Mouse (Mus musculus): ENCODE measurements at regions not wholly inside any gene's neighbourhood (a gene's known extent, or its start where the extent isn't known, plus 50 kb on each side); places are given as distances from the start of the nearest gene placed in this dataset.

DNA sequence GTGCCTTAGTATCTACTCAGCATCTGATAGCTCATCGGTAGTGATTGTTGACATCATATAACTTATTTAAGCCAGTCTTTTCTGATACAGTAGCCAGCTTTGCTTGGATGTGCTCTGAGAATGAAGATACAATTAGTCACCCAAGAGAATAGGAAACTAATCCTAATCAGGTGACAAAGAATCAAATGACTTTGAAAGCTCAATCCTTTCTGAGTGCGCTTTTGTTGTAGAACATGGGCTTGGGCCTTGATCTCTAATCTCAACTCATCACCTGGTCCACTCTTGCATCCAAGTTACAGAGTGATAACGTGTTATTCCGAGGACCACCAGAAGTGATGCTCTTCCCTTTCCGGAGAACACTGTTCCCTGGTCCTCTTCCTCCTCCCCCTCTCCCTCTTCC is 86.9 kb upstream of the Cpm start:
- no peak for DNase-seq (ENCODE audit: low spot score)

DNA sequence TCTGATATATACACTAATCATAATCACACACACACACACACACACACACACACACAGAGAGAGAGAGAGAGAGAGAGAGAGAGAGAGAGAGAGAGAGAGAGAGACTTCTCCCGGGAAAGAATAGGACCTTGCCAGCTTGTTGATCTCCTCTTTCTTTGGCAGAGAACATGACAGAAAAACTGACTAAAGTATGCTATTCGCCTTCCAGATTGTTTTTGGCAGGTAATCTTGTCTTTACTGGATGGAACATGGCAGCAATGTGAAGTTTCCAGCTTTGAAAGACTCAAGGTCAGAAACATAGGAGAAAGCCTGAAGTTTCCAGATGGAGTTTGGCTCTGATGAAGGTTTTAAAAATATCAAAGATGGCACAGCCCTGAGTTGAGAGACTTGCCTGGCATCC is 87.8 kb upstream of the Cpm start:
- no peak for DNase-seq (ENCODE audit: low spot score)

DNA sequence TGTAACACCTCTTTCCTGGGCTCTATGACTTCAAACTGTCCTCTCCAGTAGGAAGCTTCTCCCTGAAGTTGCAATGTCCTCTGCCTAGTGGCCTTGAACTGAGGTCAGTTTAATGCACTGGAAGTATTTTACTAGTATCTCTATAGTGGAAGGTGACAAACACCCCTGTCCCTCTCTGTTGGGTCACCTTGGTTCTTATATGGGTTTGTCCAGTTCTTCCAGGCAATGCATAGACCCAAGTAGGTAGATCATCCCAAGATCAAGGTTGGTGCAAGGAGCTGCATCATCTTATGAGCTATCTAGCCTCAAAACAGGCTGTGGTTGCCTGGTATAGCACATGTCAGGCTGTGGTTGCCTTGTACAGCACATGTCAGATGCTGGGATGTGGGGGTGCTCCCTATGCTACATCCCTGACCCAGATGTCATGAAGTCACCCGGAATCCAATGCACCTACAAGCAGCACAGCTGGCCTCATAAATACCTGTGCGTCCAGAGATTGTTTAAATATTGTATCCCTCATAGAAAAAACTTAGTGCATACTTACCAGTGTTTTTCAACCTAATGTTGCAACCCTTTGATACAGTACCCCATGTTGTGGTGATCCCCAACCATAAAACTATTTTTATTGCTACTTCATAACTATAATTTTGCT is 88.4 kb upstream of the Cpm start:
- no peak for DNase-seq (ENCODE audit: low spot score)

DNA sequence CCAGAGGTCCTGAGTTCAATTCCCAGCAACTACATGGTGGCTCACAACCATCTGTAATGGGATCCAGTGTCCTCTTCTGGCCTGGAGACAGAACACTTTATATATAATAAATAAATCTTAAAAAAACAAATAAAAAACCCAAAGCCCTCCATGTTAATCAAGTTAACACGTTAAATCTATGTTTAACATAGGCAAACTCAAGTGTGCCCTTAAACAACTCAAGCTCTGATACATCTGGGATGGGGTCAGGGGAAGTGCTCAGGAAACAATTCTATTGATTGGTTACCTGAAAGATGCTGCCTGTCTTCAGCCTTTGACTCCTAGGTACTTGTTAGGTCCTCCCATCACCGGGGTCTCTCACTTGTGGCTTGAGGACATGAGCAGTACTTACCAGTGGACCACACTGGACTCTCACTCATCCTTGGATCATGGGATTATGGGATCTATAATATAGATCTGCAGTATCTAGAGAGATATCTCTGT is 89.1 kb upstream of the Cpm start:
- DNase-seq (ENCODE audit: low spot score) = no peak

DNA sequence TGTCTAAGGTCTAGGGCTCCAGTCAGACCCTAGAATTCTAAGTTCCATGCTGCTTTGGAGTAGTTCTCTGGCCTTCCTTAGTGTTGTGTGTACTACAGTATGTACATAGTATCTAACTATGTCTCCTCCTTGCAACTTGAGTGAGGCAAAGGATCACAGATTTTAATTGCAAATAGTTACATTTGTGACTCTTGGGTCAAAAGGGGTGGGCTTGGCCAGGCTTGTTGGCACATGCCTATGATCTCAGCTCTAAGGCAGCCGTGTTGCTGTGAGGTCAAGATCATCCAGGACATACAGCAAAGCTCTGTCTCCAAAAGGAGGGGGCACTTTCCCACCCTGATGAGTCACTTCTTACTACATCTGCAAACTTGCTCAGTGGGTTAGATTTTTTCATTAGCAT is 89.8 kb upstream of the Cpm start:
- no peak for DNase-seq (ENCODE audit: low spot score)

DNA sequence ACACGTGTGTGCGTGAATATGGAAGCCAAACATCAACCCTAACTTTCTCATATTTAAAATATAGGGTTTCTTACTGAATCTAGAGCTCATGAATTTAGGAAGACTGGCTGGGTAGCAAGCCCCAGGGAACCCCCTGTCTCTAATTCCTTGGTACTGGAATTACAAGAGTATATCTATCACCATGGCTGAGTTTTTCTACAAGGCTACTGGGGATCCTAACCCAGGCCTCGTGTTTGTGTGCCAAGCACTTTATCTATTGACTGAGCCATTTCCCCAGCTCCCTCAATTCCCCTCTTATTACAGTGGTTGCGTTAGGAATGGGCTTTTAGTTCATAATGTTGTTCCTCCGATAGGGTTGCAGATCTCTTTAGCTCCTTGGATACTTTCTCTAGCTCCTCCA is 90.6 kb upstream of the Cpm start:
- no peak for DNase-seq (ENCODE audit: low spot score)

DNA sequence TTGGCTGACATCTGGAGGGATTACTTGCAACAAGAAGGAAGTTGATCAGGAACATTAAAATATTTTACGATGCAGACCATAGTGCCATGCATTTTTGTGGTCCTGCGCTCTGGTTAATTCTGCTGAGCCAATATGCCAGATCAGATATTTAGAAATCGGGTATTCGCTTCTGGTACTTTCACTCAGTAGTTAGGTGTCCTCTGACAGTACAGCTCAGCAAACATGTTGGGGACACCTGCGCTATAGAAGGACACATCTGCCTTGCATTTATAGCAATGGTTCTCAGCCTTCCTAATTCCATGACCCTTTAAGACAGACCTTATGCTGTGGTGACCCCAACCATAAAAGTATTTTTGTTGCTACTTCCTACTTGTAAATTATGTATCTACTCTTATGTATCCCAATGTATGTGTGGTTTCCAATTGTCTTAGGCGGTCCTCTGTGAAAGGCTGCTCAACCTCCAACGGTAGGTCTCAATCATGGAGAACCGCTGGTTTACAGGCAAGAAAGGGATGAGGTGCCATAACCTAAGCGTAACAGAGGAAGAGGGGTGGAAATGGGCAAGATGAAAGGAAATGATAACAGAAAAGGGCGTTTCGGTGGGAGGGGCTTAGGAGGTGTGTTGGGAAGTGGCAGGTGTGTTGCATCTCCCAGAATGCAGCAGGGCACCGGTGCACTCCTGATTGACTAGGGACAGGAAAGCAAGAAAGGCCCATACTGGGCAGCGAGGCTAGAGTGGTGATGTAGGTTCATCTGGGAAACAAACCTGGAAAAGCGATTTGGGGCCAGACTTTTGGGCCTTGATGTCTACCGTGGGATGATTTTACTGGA is 92.3 kb upstream of the Cpm start:
- DNase-seq (ENCODE audit: low spot score) = no peak

DNA sequence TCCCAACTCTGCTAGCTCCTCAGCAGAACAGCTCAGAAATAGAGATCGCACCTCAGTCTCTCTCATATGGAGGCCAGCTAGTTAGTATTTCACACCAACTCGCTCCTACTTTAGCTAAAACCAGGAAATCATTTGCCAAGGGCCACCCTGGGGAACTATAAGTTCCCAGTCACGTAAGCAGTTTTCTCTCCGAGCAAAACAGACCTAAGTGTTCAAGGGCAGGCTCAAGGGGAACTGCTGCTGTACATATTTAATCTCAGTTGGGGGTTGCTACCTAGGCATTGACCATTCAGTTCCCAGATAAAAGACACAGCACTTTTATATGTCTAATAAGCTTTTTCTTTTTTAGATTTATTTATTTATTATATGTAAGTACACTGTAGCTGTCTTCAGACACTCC is 93.5 kb upstream of the Cpm start:
- DNase-seq (ENCODE audit: low spot score) = no peak

DNA sequence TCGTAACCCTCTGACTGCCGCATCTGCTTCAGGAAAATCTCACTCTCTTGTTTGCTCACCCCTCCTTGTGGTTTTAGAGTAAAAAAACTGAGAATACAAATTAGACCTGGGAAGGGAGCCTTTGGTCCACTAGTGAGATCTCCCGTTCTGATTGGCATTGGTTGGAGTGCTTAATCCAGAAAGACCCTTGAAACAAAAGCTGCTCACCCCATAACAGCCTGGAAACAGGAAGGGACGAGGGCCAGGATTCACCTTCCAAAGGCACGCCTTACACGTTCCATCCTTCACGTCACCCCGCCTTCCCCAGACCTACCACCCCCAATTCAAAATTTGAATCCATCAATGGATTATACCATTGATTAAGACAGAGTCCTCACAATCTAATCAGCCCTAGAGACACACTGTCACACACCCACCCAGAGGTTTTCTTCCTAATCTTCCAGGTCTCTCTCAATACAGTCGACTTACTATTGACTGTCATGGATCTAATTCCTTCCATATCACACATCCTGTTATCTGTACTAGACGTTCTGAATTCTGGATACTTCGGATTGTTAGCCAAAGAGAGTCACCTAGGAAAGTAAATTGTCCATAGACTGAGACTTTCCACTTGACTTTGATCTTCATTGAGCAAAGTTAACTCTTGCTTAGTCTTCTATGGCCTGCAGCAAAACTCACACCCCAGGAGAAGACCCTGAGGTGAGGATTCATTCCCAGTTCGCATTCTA is 94.1 kb upstream of the Cpm start:
- DNase-seq (ENCODE audit: low spot score) = no peak

DNA sequence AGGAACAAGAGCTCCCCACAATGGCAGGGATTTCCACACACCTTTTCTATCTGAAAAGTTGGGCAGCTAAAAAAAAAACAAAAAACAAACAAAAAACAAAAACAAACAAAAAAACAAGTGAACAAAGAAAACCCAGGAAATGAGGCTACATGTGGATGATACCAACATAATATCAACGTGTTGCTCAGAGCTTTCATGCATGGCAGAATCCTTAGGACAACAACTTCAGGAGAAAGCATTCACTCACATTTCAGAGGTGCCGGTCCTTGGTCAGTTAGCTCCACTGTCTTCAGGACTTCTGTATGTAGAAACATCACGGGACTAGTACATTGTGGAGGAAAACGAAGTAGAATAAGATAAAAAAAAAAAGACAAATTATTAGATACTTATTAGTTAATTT is 94.8 kb upstream of the Cpm start:
- no peak for DNase-seq (ENCODE audit: low spot score)

DNA sequence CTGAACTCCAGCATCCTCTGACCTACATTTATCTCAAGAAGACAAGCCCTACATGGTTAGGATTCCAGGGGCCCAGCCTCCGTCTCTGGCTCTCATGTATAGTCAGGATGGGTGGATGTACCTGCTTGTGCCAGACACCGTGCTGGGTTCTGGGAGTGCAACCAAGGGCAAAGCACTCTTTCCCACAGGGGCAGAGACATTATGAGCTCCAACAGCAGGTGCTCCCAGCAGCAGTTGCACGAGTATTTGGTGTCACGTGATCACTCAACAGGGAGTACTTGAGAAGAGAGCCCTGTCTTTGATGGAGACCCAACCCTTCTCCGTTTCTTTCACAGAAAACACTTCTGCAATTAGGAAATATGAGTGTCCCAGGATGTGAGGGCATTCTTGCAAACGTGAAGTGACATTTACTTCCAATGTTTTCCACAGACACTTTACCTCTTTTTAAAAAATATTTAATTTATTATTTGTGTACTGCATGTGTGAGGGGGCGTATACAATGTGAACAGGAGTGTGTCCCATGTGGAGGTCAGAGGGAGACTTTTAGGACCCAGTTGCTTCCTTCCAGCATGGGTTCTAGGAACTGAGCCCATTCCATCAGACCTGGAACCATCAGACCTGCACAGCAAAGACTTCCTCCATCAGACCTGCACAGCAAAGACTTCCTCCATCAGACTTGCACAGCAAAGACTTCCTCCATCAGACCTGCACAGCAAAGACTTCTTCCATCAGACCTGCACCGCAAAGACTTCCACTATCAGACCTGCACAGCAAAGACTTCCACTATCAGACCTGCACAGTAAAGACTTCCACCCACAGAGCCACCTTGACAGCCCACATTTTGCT is 95.5 kb upstream of the Cpm start:
- no peak for DNase-seq (ENCODE audit: low spot score)

DNA sequence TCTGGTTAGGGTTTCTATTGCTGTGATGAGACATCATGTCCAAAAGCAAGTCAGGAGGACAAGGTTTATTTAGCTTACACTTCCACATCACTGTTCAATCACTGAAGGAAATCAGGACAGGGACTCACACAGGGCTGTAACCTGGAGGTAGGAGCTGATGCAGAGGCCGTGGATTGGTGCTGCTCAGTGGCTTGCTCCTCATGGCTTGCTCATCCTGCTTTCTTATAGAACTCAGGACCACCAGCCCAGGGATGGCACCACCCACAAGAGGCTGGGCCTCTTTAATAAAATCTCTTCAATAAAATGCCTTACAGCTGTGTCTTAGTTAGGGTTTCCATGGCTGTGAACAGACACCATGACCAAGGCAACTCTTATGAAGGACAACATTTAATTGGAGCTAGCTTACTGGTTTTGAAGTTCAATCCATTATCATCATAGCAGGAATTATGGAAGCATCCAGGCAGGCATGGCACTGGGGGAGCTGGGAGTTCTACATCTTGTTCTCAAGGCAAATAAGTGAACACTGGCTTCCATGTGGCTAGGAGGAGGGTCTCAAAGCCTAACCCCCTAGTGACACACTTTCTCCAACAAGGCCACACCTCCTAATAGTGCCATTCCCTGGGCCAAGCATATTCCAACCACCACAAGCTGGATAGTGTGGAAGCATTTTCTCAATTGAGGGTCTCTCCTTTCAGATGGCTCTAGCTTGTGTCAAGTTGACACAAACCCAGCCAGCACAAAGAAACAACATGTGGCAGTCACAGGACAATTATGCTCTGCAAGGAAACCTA is 96.4 kb upstream of the Cpm start:
- no peak for DNase-seq (ENCODE audit: low spot score)

DNA sequence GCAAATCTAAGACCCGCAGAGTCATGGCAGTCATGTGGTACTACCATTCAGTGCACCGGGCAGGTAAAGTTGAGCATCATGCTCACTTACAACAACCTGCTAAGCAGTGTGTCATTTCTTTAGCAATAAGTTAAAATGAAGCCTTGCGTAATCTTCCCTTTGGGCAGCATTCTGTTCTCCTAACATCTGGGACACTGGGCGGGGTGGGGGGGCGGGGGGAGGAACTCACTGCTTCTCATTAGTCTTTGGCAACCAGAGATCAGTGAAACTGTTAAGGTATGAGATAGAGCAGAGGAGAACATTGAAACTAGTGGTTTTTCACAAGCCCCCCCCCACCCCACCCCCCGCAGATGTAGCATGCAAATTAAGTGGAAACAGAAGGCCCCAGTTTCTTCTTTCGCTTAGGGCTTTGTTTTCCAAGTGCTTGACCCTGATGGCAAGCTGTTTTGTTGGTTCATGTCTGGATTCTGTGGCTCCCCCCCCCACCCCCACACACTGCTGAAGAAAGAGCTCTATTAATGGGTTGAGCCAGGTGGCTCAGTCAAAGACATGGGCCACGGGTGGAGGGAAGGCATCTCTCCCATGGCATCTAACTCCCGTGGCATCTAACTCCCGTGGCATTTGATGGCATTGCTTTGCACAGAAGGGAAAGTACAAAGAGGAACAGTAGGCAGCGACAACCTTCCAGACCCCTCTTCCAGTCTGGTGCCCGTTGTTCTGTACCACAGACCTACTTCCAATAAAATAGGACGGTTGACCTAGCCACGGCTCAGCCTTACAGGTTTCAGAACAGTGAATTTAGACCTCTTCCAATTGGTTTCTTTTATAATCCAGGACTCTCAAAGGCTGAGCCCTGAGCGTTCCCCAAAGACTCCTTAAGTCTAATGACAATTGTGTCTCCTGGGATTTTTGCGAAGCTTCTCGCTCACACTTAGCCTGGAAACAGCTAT is 97.2 kb upstream of the Cpm start:
- no peak for DNase-seq (ENCODE audit: low spot score)

DNA sequence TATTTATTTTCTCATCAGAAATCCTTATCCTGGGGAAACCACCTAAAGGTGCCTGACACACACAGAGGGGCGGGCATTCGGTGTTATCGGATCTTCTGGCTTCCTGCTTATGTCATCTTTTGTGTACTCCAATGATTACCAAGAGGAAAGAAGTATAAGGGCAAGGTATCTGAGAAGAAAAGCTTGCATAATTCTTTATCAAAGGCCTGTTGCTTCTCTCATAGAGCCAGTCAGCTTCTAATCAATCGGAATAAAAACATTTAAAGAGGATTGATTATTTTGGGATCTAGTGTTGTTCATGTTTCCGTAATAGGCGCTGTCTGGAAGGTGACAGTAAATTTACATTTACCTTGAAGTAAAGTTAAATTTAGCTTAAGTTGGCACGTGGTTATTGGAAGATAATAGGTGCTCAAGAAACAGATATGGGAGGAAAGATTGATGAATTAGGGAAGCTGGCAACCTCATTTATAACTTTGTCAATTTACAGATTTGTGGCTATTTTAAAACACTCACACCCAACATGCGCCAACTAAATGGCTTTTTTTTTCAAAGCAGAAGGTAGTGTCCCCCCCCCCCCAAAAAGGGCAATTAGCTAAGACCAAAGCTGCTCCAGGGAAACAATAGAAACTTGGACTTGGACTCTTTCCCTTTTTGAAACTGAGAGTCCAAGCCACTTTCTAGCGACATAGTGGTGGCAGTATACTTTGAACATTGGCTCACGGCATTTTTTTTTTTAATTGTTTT is 98.3 kb upstream of the Cpm start:
- no peak for DNase-seq (ENCODE audit: low spot score)

DNA sequence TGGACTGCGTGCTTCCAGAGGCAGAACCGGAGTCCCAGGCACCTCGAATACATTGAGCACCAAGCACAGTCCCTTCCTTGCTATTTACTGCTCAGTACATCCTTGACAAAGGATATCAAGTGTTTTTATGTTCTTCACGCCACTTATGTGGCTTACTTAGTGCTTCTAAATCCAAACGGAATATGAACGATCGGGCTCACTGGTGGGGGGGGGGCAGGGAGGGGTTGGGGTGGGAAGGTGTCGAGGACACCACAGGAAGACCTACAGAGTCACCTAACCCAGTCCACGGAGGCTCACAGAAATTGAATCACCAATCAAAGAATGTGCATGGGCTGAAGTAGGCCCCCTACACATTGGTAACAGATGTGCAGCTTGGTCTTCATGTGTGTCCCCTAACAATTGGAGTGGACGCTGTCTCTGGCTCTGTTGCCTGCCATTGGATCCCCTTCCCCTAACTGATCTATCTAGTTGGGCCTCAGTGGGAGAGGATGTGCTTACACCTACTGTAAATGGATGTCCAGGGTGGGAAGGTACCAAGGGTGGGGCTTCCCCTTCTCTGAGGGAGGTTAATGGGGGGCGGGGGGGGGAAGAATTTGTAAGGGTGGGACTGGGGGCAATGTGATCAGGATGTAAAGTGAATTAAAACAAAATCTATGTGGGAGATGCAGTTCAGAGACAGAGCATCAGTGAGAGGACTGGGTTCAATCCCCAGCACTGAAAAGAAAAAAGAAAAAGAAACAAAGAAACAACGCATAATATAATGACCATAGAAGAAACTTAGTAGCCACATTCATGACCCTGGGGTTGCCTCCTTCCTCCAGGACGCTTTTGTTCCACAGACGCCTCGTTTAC is 99.1 kb upstream of the Cpm start:
- no peak for DNase-seq (ENCODE audit: low spot score)

DNA sequence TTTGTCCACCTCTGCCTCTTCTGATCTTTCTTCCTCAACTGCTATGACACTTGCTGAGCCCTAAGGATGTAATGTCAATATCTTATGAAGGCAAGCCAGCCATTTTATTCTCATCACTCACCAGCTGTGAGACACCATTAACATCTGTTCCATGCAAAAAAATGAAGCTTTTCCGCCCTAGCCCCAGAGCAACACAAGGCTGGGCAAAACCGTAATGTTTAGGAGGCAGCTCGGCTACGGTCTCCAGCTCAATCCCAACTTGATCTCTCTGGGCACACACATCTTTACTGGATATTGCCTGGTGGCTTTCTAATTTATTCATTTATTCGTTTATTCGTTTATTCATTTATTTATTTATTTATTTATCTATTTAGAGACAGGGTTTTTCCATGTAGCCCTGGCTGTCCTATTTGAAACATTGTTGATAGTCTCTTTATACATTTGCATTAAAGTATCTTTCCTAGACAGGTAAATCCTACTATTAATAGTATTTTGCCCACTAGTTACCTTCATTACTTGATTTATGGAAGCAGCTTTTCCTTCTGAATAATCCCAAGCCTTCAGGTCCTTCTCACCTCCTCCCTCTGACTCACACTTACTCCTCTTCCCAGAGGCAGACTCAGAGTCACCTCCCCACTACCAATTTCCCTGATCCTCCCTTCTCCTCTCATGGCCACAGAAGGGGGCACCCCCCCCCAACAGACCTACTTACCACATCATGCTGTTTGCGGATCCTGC is 99.9 kb upstream of the Cpm start:
- DNase-seq (ENCODE audit: low spot score) = no peak

DNA sequence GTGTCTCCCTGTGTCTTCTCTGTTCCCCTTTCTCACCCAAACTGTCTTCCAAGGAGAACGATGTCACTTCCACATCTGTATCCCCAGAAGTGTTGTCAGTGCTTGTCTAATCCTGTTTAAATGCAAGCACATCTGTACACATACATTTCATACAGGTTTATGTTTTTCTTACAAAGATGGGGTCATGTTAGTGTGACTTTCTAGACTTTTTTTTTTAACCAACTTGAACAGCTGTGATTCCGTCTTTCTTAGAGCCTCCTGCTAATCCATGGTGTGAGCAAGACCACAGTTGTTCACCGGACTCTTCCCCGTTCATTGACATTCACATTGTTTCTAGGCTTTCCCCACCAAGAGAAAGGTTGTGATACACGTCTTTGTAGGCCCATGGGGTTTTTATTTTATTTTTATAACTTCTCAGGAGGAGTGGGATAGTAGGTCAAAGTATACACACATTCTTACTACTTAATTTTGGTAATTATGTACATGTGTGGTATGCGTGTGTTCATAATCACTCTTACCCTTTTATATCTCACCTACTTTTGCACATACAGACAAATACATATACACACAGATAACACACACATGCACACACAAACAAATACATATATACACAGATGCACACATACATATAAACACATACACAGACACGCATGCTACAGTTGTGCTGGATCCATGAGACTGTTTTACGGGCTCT is 100.6 kb upstream of the Cpm start:
- no peak for DNase-seq (ENCODE audit: low spot score)
